Mouse (Mus musculus) forebrain, embryonic 10.5 days (tissue): ENCODE measurements around the gene Gsdmc3. TPM values are rescaled to one million over a fixed set of nuclear protein-coding genes. Genes with fewer than 3 reads are reported as not detected.

Source experiments
- polyA plus RNA-seq: library from polyadenylated mRNA; unstranded; fragments of >200 nt; fragmentation: Nextera tagmentation; extraction: Ambion mirVana; gene quantifications from 2 replicates; pipeline ENCODE4 v1.2.1, GENCODE M21; 2016

Gene Gsdmc3
- polyA plus RNA-seq, 1 experiment from 2014 or later: not detected

Other genes starting within 250 kb of the Gsdmc3 start
- gene Gsdmc2, start 33.4 kb downstream of the Gsdmc3 start, polyA plus RNA-seq: not detected in 2 replicates
- 0.06 TPM in 1 of 2 replicates, not detected in the other for gene Gsdmc4, start 33.7 kb upstream of the Gsdmc3 start, polyA plus RNA-seq
- 87.6 and 88.8 TPM in 2 replicates for gene Fam49b, start 181.9 kb upstream of the Gsdmc3 start, polyA plus RNA-seq